Mouse (Mus musculus): Measurements from ENCODE around the gene Bcar3. TPM values are rescaled to one million over a fixed set of nuclear protein-coding genes. Genes with fewer than 3 reads are reported as not detected.
A peak's percentile ranks its signal among the peaks of the same experiment; 100 is the strongest.

Gene Bcar3
- polyA plus RNA-seq, 1 experiment from 2014 or later, result 5.9 TPM

GRCm38 (mm10) chr3:122414868-122415267 lies 120.9 kb downstream of the Bcar3 start:
- Histone ChIP-seq H3K4me3 (no peak overlapping the region), H3K27me3 (0 out of 2 replicates have a peak, but pooled peaks cover 4% of the 10 kb centered on the region), H3K4me1 (replicated peaks) (peaks cover 16% of the 10 kb centered on the region), H3K4me2 (no peak overlapping the region), H3K36me3 (no peaks in the 10 kb centered on the region), H3K27ac (replicated peaks) (no peak overlapping the region), H3K9me3 (no peaks in the 10 kb centered on the region), H3K9ac (no peak overlapping the region)
- 67% methylated on average over 8 of the region's 8 CpGs for WGBS
- no peak for ATAC-seq (ENCODE audit: low FRiP score, low read depth)

- H3K27me3 ChIP-seq, result 0 out of 2 replicates have a peak, but pooled peaks cover 20% of the 10 kb centered on the region
- H3K36me3 ChIP-seq, result no peaks in the 10 kb centered on the region
- H3K9me3 ChIP-seq, result no peaks in the 10 kb centered on the region
- H3K4me1 ChIP-seq (replicated peaks), result peaks cover 29% of the 10 kb centered on the region
- WGBS, result 50% methylated on average over 11 of the region's 11 CpGs
- H3K4me2 ChIP-seq, result no peak overlapping the region
- H3K4me3 ChIP-seq, result no peak overlapping the region
- no peak for ATAC-seq (ENCODE audit: low FRiP score, low read depth)
- H3K27ac ChIP-seq (replicated peaks), result no peak overlapping the region
- no peak overlapping the region for H3K9ac ChIP-seq
These were observed 123.5 kb downstream of the Bcar3 start for GRCm38 (mm10) chr3:122417466-122417865.

GRCm38 (mm10) chr3:122418564-122419274 lies 124.8 kb downstream of the Bcar3 start:
- H3K4me3 ChIP-seq, result peak overlapping the region; percentile 53; the same call in 1 of the 2 replicates
- H3K27me3 ChIP-seq, result 0 out of 2 replicates have a peak, but pooled peaks cover 20% of the 10 kb centered on the region
- peaks cover 29% of the 10 kb centered on the region for H3K4me1 ChIP-seq (replicated peaks)
- no peak overlapping the region for H3K27ac ChIP-seq (replicated peaks)
- no peak overlapping the region for H3K9ac ChIP-seq
- H3K9me3 ChIP-seq, result no peaks in the 10 kb centered on the region
- H3K4me2 ChIP-seq, result peak overlapping the region; percentile 95
- ATAC-seq (ENCODE audit: low FRiP score, low read depth), result no peak
- WGBS, result 34% methylated on average over 16 of the region's 16 CpGs
- no peaks in the 10 kb centered on the region for H3K36me3 ChIP-seq

GRCm38 (mm10) chr3:122419610-122420409 lies 125.9 kb downstream of the Bcar3 start:
- Histone ChIP-seq H3K9me3 (no peaks in the 10 kb centered on the region), H3K9ac (peak overlapping the region; percentile 54), H3K4me1 (replicated peaks) (peaks cover 22% of the 10 kb centered on the region), H3K36me3 (no peaks in the 10 kb centered on the region), H3K27ac (replicated peaks) (peak overlapping the region; percentile 57), H3K4me2 (peak overlapping the region; percentile 95), H3K27me3 (0 out of 2 replicates have a peak, but pooled peaks cover 20% of the 10 kb centered on the region), H3K4me3 (peak overlapping the region; percentile 53)
- ATAC-seq (ENCODE audit: low FRiP score, low read depth), result peak; percentile 87
- whole genome bisulfite sequencing, result under 1% methylated on average over 61 of the region's 63 CpGs

GRCm38 (mm10) chr3:122420410-122420774 lies 126.5 kb downstream of the Bcar3 start:
- H3K27ac ChIP-seq (replicated peaks), result peak overlapping the region; percentile 57
- H3K9ac ChIP-seq, result peak overlapping the region; percentile 54
- no peaks in the 10 kb centered on the region for H3K36me3 ChIP-seq
- H3K4me2 ChIP-seq, result peak overlapping the region; percentile 95
- H3K4me1 ChIP-seq (replicated peaks), result peaks cover 22% of the 10 kb centered on the region
- ATAC-seq (ENCODE audit: low FRiP score, low read depth), result peak; percentile 69
- H3K9me3 ChIP-seq, result no peaks in the 10 kb centered on the region
- H3K27me3 ChIP-seq, result 0 out of 2 replicates have a peak, but pooled peaks cover 20% of the 10 kb centered on the region
- peak overlapping the region; percentile 53 for H3K4me3 ChIP-seq
- under 1% methylated on average over 15 of the region's 15 CpGs for WGBS

GRCm38 (mm10) chr3:122421042-122421702 lies 127.2 kb downstream of the Bcar3 start:
- Histone ChIP-seq H3K9me3 (no peaks in the 10 kb centered on the region), H3K27me3 (0 out of 2 replicates have a peak, but pooled peaks cover 20% of the 10 kb centered on the region), H3K27ac (replicated peaks) (peak overlapping the region; percentile 57; the same call in 1 of the 2 replicates), H3K4me2 (peak overlapping the region; percentile 95), H3K4me3 (peak overlapping the region; percentile 53), H3K36me3 (no peaks in the 10 kb centered on the region), H3K4me1 (replicated peaks) (peaks cover 22% of the 10 kb centered on the region), H3K9ac (0 out of 2 replicates have a peak overlapping the region, but pooled peaks have one; percentile 54)
- ATAC-seq (ENCODE audit: low FRiP score, low read depth), result no peak
- 9% methylated on average over 13 of the region's 13 CpGs for WGBS

GRCm38 (mm10) chr3:122421802-122422201 lies 127.9 kb downstream of the Bcar3 start:
- WGBS, result 48% methylated on average over 7 of the region's 7 CpGs
- H3K36me3 ChIP-seq, result no peaks in the 10 kb centered on the region
- H3K4me2 ChIP-seq, result 0 out of 2 replicates have a peak overlapping the region, but pooled peaks have one; percentile 95
- no peak overlapping the region for H3K9ac ChIP-seq
- ATAC-seq (ENCODE audit: low FRiP score, low read depth), result no peak
- no peaks in the 10 kb centered on the region for H3K9me3 ChIP-seq
- H3K27ac ChIP-seq (replicated peaks), result no peak overlapping the region
- no peak overlapping the region for H3K4me3 ChIP-seq
- 0 out of 2 replicates have a peak, but pooled peaks cover 20% of the 10 kb centered on the region for H3K27me3 ChIP-seq
- H3K4me1 ChIP-seq (replicated peaks), result peaks cover 22% of the 10 kb centered on the region

GRCm38 (mm10) chr3:122422276-122422675 lies 128.3 kb downstream of the Bcar3 start:
- Histone ChIP-seq H3K27ac (replicated peaks) (no peak overlapping the region), H3K9me3 (no peaks in the 10 kb centered on the region), H3K27me3 (0 out of 2 replicates have a peak, but pooled peaks cover 20% of the 10 kb centered on the region), H3K9ac (no peak overlapping the region), H3K4me1 (replicated peaks) (peaks cover 22% of the 10 kb centered on the region), H3K36me3 (no peaks in the 10 kb centered on the region), H3K4me2 (no peak overlapping the region), H3K4me3 (no peak overlapping the region)
- no peak for ATAC-seq (ENCODE audit: low FRiP score, low read depth)
- 86% methylated on average over 7 of the region's 7 CpGs for WGBS

GRCm38 (mm10) chr3:122423643-122424042 lies 129.7 kb downstream of the Bcar3 start:
- Histone ChIP-seq H3K9me3 (no peaks in the 10 kb centered on the region), H3K27ac (replicated peaks) (no peak overlapping the region), H3K9ac (no peak overlapping the region), H3K36me3 (no peaks in the 10 kb centered on the region), H3K27me3 (0 out of 2 replicates have a peak, but pooled peaks cover 16% of the 10 kb centered on the region), H3K4me1 (replicated peaks) (peaks cover 22% of the 10 kb centered on the region), H3K4me2 (no peak overlapping the region), H3K4me3 (no peak overlapping the region)
- no peak for ATAC-seq (ENCODE audit: low FRiP score, low read depth)
- WGBS, result 90% methylated on average over 7 of the region's 7 CpGs

GRCm38 (mm10) chr3:122428325-122428821 lies 134.4 kb downstream of the Bcar3 start:
- no peaks in the 10 kb centered on the region for H3K9me3 ChIP-seq
- H3K9ac ChIP-seq, result no peak overlapping the region
- H3K36me3 ChIP-seq, result no peaks in the 10 kb centered on the region
- H3K4me3 ChIP-seq, result no peak overlapping the region
- no peaks in the 10 kb centered on the region for H3K27me3 ChIP-seq
- no peaks in the 10 kb centered on the region for H3K4me1 ChIP-seq (replicated peaks)
- no peak overlapping the region for H3K27ac ChIP-seq (replicated peaks)
- ATAC-seq (ENCODE audit: low FRiP score, low read depth), result peak; percentile 54
- no peak overlapping the region for H3K4me2 ChIP-seq
- WGBS, result 90% methylated on average over 7 of the region's 7 CpGs

- H3K27ac ChIP-seq (replicated peaks), result no peak overlapping the region
- H3K27me3 ChIP-seq, result no peaks in the 10 kb centered on the region
- no peak for ATAC-seq (ENCODE audit: low FRiP score, low read depth)
- H3K4me1 ChIP-seq (replicated peaks), result no peaks in the 10 kb centered on the region
- no peak overlapping the region for H3K4me2 ChIP-seq
- H3K9me3 ChIP-seq, result no peaks in the 10 kb centered on the region
- 82% methylated on average over 7 of the region's 7 CpGs for WGBS
- H3K36me3 ChIP-seq, result no peaks in the 10 kb centered on the region
- H3K4me3 ChIP-seq, result no peak overlapping the region
- no peak overlapping the region for H3K9ac ChIP-seq
These were observed 137.0 kb downstream of the Bcar3 start for GRCm38 (mm10) chr3:122430780-122431497.
